Comparison of ENCODE assay signal across 9 mouse cellular contexts in the genomic region with DNA sequence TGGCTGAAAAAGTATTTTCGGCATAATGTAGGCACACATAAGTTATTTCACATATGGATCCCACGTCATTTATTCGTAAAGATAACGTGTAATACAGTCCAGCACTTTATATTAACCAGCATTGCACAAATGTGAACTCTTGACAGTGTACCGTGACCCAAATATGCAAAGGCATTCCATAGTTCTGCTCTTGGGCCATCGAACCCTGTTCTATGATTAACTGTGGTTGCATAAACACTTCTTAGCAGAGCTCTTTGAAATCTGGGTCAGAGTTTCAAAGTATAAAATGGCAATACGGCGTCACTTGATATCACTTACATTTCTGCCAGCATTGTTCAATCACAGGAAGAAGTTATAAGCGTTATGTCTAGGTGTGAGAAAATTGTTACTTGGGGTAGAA. TPM values are rescaled to one million over a fixed set of nuclear protein-coding genes. Genes with fewer than 3 reads are reported as not detected.
DNase-seq lines count a peak whose midpoint lies in the region; ATAC-seq and TF ChIP-seq lines count a peak whose summit lies in the region.
"Had no signal": no experiment of that assay in that cellular context is flagged by ENCODE, and none has a peak within 500 bp of the region (broad histone marks: within the 10 kb centered on the region; RNA-seq: fewer than 3 reads in every experiment).

No protein-coding gene starts in this region.

- H3K4me3 ChIP-seq in heart, adult 2 months, result peak overlapping the region; percentile 97
- peak overlapping the region; percentile 84 for H3K4me3 ChIP-seq in ES-Bruce4 (ENCODE audit: low read depth, low read length)
- H3K4me3 ChIP-seq in hindbrain, embryonic 12.5 days, result peak overlapping the region; percentile 95; the same call in 1 of the 2 replicates
- H3K4me3 ChIP-seq in liver, embryonic 16.5 days (ENCODE audit: low read depth, low read length), result peak overlapping the region; percentile 99

- WGBS in heart, adult 2 months, result 80% methylated on average over 9 of the region's 9 CpGs
- 90% methylated on average over 9 of the region's 9 CpGs for WGBS in hindbrain, embryonic 12.5 days
- 73% methylated on average over 9 of the region's 9 CpGs for WGBS in liver, embryonic 16.5 days (ENCODE audit: insufficient replicate concordance)

- H3K79me2 ChIP-seq in heart, adult 2 months (replicated peaks; ENCODE audit: control insufficient read depth, insufficient read depth, low read length), result peaks cover 7% of the 10 kb centered on the region

- no peak for TF ChIP-seq CTCF in heart, adult 2 months (IDR thresholded peaks at IDR 0.05)
- TF ChIP-seq CTCF in ES-Bruce4 (IDR thresholded peaks at IDR 0.05; ENCODE audit: low read depth, low read length), result no peak

- no peak for ATAC-seq in hindbrain, embryonic 12.5 days (ENCODE audit: low FRiP score)
- no peak for ATAC-seq in liver, embryonic 16.5 days (ENCODE audit: low read depth)

- peaks cover 16% of the 10 kb centered on the region for H3K36me3 ChIP-seq in heart, adult 2 months (ENCODE audit: control insufficient read depth, insufficient read depth, low read length)
- H3K36me3 ChIP-seq in ES-Bruce4 (ENCODE audit: control insufficient read depth, insufficient read depth, low read length, poor library complexity, severe bottlenecking), result no peaks in the 10 kb centered on the region
- no peaks in the 10 kb centered on the region for H3K36me3 ChIP-seq in hindbrain, embryonic 12.5 days
- no peaks in the 10 kb centered on the region for H3K36me3 ChIP-seq in liver, embryonic 16.5 days (ENCODE audit: control insufficient read depth, insufficient read depth)

- intact Hi-C loops in heart, adult 2 months (cut with DNase I), result loop anchor here (2.0 to 5.0 kb wide), 2 partner anchors 56 to 60 kb away; partner anchors contain the start of gene Idnk

- TF ChIP-seq POLR2A in heart, adult 2 months (IDR thresholded peaks at IDR 0.05; ENCODE audit: insufficient read depth, low read depth, low read length), result no peak
- TF ChIP-seq POLR2A in ES-Bruce4 (IDR thresholded peaks at IDR 0.05; ENCODE audit: insufficient read depth, low read length), result no peak

- no peaks in the 10 kb centered on the region for H3K27me3 ChIP-seq in heart, adult 2 months (ENCODE audit: control insufficient read depth, insufficient read depth, low read length)
- H3K27me3 ChIP-seq in ES-Bruce4 (ENCODE audit: control insufficient read depth, insufficient read depth, low read length, poor library complexity, severe bottlenecking), result no peaks in the 10 kb centered on the region
- no peaks in the 10 kb centered on the region for H3K27me3 ChIP-seq in hindbrain, embryonic 12.5 days
- H3K27me3 ChIP-seq in liver, embryonic 16.5 days (ENCODE audit: control insufficient read depth, insufficient read depth, low read depth, low read length), result no peaks in the 10 kb centered on the region

- peak overlapping the region; percentile 85 for H3K4me2 ChIP-seq in hindbrain, embryonic 12.5 days (replicated peaks)
- peak overlapping the region; percentile 95 for H3K4me2 ChIP-seq in liver, embryonic 16.5 days (ENCODE audit: low read depth, low read length)

- peak overlapping the region; percentile 98 for H3K9ac ChIP-seq in heart, adult 2 months (ENCODE audit: low read depth, low read length)
- peak overlapping the region; percentile 98 for H3K9ac ChIP-seq in ES-Bruce4 (ENCODE audit: low read depth, poor library complexity, severe bottlenecking)
- H3K9ac ChIP-seq in hindbrain, embryonic 12.5 days, result no peak overlapping the region
- H3K9ac ChIP-seq in liver, embryonic 16.5 days (ENCODE audit: low read depth, low read length), result no peak overlapping the region; the same call in 1 of the 2 replicates

- peak overlapping the region; percentile 96 for H3K27ac ChIP-seq in heart, adult 2 months
- H3K27ac ChIP-seq in ES-Bruce4 (ENCODE audit: insufficient read depth, low read length), result peak overlapping the region; percentile 79
- H3K27ac ChIP-seq in hindbrain, embryonic 12.5 days, result no peak overlapping the region
- H3K27ac ChIP-seq in liver, embryonic 16.5 days (ENCODE audit: low read length), result peak overlapping the region; percentile 7; the same call in 1 of the 2 replicates

- peaks cover 9% of the 10 kb centered on the region for H3K4me1 ChIP-seq in heart, adult 2 months (ENCODE audit: control insufficient read depth, insufficient read depth, low read length)
- H3K4me1 ChIP-seq in ES-Bruce4 (ENCODE audit: control insufficient read depth, insufficient read depth, low read length), result no peaks in the 10 kb centered on the region
- peaks cover 32% of the 10 kb centered on the region for H3K4me1 ChIP-seq in hindbrain, embryonic 12.5 days
- H3K4me1 ChIP-seq in liver, embryonic 16.5 days (ENCODE audit: control insufficient read depth, low read depth, low read length), result peaks cover 25% of the 10 kb centered on the region

- H3K9me3 ChIP-seq in ES-Bruce4 (replicated peaks; ENCODE audit: control insufficient read depth, insufficient read depth, low read length, poor library complexity, severe bottlenecking), result no peaks in the 10 kb centered on the region
- H3K9me3 ChIP-seq in hindbrain, embryonic 12.5 days (replicated peaks), result no peaks in the 10 kb centered on the region
- no peaks in the 10 kb centered on the region for H3K9me3 ChIP-seq in liver, embryonic 16.5 days (replicated peaks; ENCODE audit: control insufficient read depth, low read length)

- no peak for DNase-seq in heart, adult 2 months
- DNase-seq in heart, adult 18-20 months, result no peak
- DNase-seq in cerebellum, postnatal 36 days, result no peak
- DNase-seq in c-Kit-positive CD71-positive TER-119-positive erythroid progenitor cells, embryonic 14.5 days (ENCODE audit: low spot score), result no peak
- DNase-seq in thymus, postnatal 10 days (ENCODE audit: low spot score in 2 of 2), result no peak
- DNase-seq: cerebellum, adult 11 months had no signal

- no peak for TF ChIP-seq EP300 in heart, adult 2 months (IDR thresholded peaks at IDR 0.05; ENCODE audit: insufficient read depth, low read depth, low read length)
- TF ChIP-seq EP300 in ES-Bruce4 (IDR thresholded peaks at IDR 0.05; ENCODE audit: insufficient read depth, low read depth, low read length), result no peak

RNA-seq across cellular contexts. Expression of gene Ubqln1, which starts 0.9 kb away (rescaled TPM):
- total RNA-seq in heart, adult 2 months (2021), result 10 to 100 TPM; 48.8 to 49.2 TPM
- 49.4 and 67.0 TPM in 2 replicates for polyA plus RNA-seq in heart, adult 2 months (2012; rRNA removed)
- 10 to 100 TPM; 52.6 to 56.0 TPM for total RNA-seq in heart, adult 18-20 months (2021)
- polyA plus RNA-seq in ES-Bruce4 (2011; ENCODE audit: insufficient read depth, insufficient read length, low read depth, missing spikeins), result 176 and 182 TPM in 2 replicates
- polyA plus RNA-seq in hindbrain, embryonic 12.5 days (2016; fragmentation: Nextera tagmentation; extraction: Ambion mirVana), result 161 and 169 TPM in 2 replicates
- 36.2 and 38.0 TPM in 2 replicates for polyA plus RNA-seq in liver, embryonic 16.5 days (2015; fragmentation: Nextera tagmentation; extraction: Ambion mirVana)

RNA-seq across cellular contexts. Expression of gene Idnk, which starts 58.9 kb away (rescaled TPM):
- 10 to 100 TPM; 22.3 to 24.0 TPM for total RNA-seq in heart, adult 2 months (2021)
- 13.9 and 14.8 TPM in 2 replicates for polyA plus RNA-seq in heart, adult 2 months (2012; rRNA removed)
- 10 to 100 TPM; 23.9 to 26.6 TPM for total RNA-seq in heart, adult 18-20 months (2021)
- 25.1 and 28.9 TPM in 2 replicates for polyA plus RNA-seq in ES-Bruce4 (2011; ENCODE audit: insufficient read depth, insufficient read length, low read depth, missing spikeins)
- 62.0 and 68.1 TPM in 2 replicates for polyA plus RNA-seq in hindbrain, embryonic 12.5 days (2016; fragmentation: Nextera tagmentation; extraction: Ambion mirVana)
- polyA plus RNA-seq in liver, embryonic 16.5 days (2015; fragmentation: Nextera tagmentation; extraction: Ambion mirVana), result 18.3 and 18.9 TPM in 2 replicates

RNA-seq across cellular contexts. Expression of gene Gkap1, which starts 59.1 kb away (rescaled TPM):
- 10 to 100 TPM; 21.8 to 28.3 TPM for total RNA-seq in heart, adult 2 months (2021)
- polyA plus RNA-seq in heart, adult 2 months (2012; rRNA removed), result 4.7 and 7.1 TPM in 2 replicates
- 10 to 100 TPM; 22.9 to 28.5 TPM for total RNA-seq in heart, adult 18-20 months (2021)
- 41.8 and 44.2 TPM in 2 replicates for polyA plus RNA-seq in ES-Bruce4 (2011; ENCODE audit: insufficient read depth, insufficient read length, low read depth, missing spikeins)
- polyA plus RNA-seq in hindbrain, embryonic 12.5 days (2016; fragmentation: Nextera tagmentation; extraction: Ambion mirVana), result 42.7 and 44.0 TPM in 2 replicates
- polyA plus RNA-seq in liver, embryonic 16.5 days (2015; fragmentation: Nextera tagmentation; extraction: Ambion mirVana), result 4.8 and 5.1 TPM in 2 replicates

Comparison
In these comparisons a context has a peak if more than half of its experiments do, and no peak if none do; other contexts are left out.
1. H3K9ac ChIP-seq: peak in heart, adult 2 months (single experiment) and ES-Bruce4 (single experiment); none in hindbrain, embryonic 12.5 days (single experiment) and liver, embryonic 16.5 days (single experiment).
2. Peak in every context shown above with its lines, with median percentiles within 50 percentile points of each other: H3K4me3 ChIP-seq.